In the genomic region with DNA sequence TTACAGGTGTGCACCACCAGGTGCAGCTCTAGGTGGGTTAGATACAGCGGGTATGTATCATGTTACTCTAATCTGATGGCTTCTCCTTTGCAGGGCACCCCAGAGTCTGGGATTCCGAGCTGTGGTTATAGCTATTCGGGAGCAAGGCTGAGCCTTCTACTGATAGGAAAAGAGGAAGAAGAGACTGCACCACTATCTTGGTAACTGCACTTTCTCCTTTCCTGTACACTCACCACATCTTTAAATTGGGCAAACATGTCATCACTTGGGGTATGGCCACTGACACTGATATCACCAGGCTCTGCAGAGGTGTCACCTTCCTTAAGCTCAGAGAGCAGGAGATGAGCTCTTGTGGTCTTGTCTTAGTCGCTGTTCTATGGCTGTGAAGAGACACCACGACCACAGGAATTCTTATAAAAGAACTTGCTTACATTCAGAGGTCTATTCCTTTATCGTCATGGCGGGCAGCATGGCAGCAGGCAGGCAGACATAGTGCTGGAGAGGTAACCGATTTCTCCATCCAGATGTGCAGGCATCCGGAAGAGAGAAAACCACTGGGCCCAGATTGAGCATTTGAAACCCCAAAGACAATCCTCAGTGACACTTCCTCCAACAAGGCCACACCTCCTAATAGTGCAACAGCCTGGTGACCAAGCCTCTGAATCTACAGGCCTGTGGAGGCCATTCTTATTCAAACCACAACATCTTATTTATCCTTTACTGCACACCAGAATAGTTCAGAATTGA, we compare ENCODE assay signal across 16 mouse cellular contexts.
"Had no signal": no experiment of that assay in that cellular context is flagged by ENCODE, and none has a peak within 500 bp of the region (broad histone marks: within the 10 kb centered on the region; RNA-seq: fewer than 3 reads in every experiment).

No protein-coding gene starts in this region.

- H3K4me2 ChIP-seq: liver, embryonic 11.5 days; lung, embryonic 14.5 days; midbrain, embryonic 15.5 days; stomach, embryonic 15.5 days had no signal

- H3K9me3 ChIP-seq: limb, embryonic 10.5 days; midbrain, embryonic 10.5 days; midbrain, embryonic 15.5 days; stomach, embryonic 15.5 days had no signal

- DNase-seq: kidney, adult 11 months; kidney, adult 9 months; kidney, postnatal 36 days; lung, embryonic 14.5 days; lung, postnatal 14 days; right cerebral cortex, postnatal 14 days; thymus, adult 2 months; thymus, postnatal 25 days had no signal

- H3K36me3 ChIP-seq: limb, embryonic 10.5 days; midbrain, embryonic 10.5 days; midbrain, embryonic 15.5 days; stomach, embryonic 15.5 days had no signal

- H3K9ac ChIP-seq: lung, embryonic 14.5 days; midbrain, embryonic 15.5 days; stomach, embryonic 15.5 days had no signal

- H3K4me3 ChIP-seq: left cerebral cortex, adult 2 months; limb, embryonic 10.5 days; midbrain, embryonic 10.5 days; midbrain, embryonic 15.5 days; stomach, embryonic 15.5 days had no signal

- ATAC-seq: midbrain, embryonic 15.5 days had no signal

- H3K27me3 ChIP-seq: midbrain, embryonic 15.5 days; stomach, embryonic 15.5 days had no signal

- H3K27ac ChIP-seq: kidney, postnatal 0 days; left cerebral cortex, adult 2 months; limb, embryonic 10.5 days; macrophage; midbrain, embryonic 15.5 days; stomach, embryonic 15.5 days had no signal

- H3K4me1 ChIP-seq: limb, embryonic 10.5 days; stomach, embryonic 15.5 days had no signal
